Mouse (Mus musculus) common myeloid progenitor, adult 5-6 weeks (primary cell): ENCODE data around the gene Zfhx3. TPM values are rescaled to one million over a fixed set of nuclear protein-coding genes. Genes with fewer than 3 reads are reported as not detected.
A peak's percentile ranks its signal among the peaks of the same experiment; 100 is the strongest.

Experiments used
- ATAC-seq: replicated peaks from 2 replicates; pipeline ENCODE4 v1.8.0; 2016; ENCODE audit warnings: low read depth, mild to moderate bottlenecking, moderate TSS enrichment, inconsistent platforms; ENCODE audit not compliant: poor library complexity, severe bottlenecking
- total RNA-seq: library from RNA; stranded (forward); fragments of 200-1000, 187-1606 nt; gene quantifications from 2 replicates; pipeline ENCODE4 v1.2.3, GENCODE M21; 2017

The Zfhx3 gene
- total RNA-seq, 1 experiment from 2014 or later = 1.6 TPM

GRCm38 (mm10) chr8:108924526-108924925 is 982.1 kb downstream of the Zfhx3 start:
- ATAC-seq = no peak

- ATAC-seq = no peak
These were observed 983.7 kb downstream of the Zfhx3 start for GRCm38 (mm10) chr8:108926106-108926505.

GRCm38 (mm10) chr8:108930635-108931034 is 988.2 kb downstream of the Zfhx3 start:
- ATAC-seq = no peak

GRCm38 (mm10) chr8:108931837-108932236 is 989.4 kb downstream of the Zfhx3 start:
- no peak for ATAC-seq

GRCm38 (mm10) chr8:108932729-108933128 is 990.3 kb downstream of the Zfhx3 start:
- ATAC-seq = no peak

- ATAC-seq = no peak
These were observed 993.6 kb downstream of the Zfhx3 start for GRCm38 (mm10) chr8:108935834-108936694.

GRCm38 (mm10) chr8:108936695-108937448 is 994.4 kb downstream of the Zfhx3 start:
- peak; percentile 81 for ATAC-seq

- no peak for ATAC-seq
These were observed 995.5 kb downstream of the Zfhx3 start for GRCm38 (mm10) chr8:108937904-108938455.

- ATAC-seq = no peak
These were observed 1000.2 kb downstream of the Zfhx3 start for GRCm38 (mm10) chr8:108942686-108943085.

- ATAC-seq = no peak
These were observed 1000.7 kb downstream of the Zfhx3 start for GRCm38 (mm10) chr8:108943132-108943531.

GRCm38 (mm10) chr8:108944312-108944711 is 1001.9 kb downstream of the Zfhx3 start:
- no peak for ATAC-seq

GRCm38 (mm10) chr8:108950311-108950710 is 1007.9 kb downstream of the Zfhx3 start:
- no peak for ATAC-seq

GRCm38 (mm10) chr8:108951560-108951959 is 1009.1 kb downstream of the Zfhx3 start:
- ATAC-seq = no peak

GRCm38 (mm10) chr8:108956416-108956815 is 1014.0 kb downstream of the Zfhx3 start:
- no peak for ATAC-seq

- no peak for ATAC-seq
These were observed 1020.1 kb downstream of the Zfhx3 start for GRCm38 (mm10) chr8:108962516-108962915.

- ATAC-seq = no peak
These were observed 1020.7 kb downstream of the Zfhx3 start for GRCm38 (mm10) chr8:108963181-108963580.

- no peak for ATAC-seq
These were observed 1023.6 kb downstream of the Zfhx3 start for GRCm38 (mm10) chr8:108966041-108966440.

GRCm38 (mm10) chr8:108973639-108974325 is 1031.3 kb downstream of the Zfhx3 start:
- ATAC-seq = no peak

GRCm38 (mm10) chr8:108977693-108978361 is 1035.4 kb downstream of the Zfhx3 start:
- ATAC-seq = no peak

GRCm38 (mm10) chr8:108978362-108978750 is 1035.9 kb downstream of the Zfhx3 start:
- no peak for ATAC-seq
